Mouse (Mus musculus) heart, embryonic 15.5 days (tissue): ENCODE results near the gene Rora. TPM values are rescaled to one million over a fixed set of nuclear protein-coding genes. Genes with fewer than 3 reads are reported as not detected.
A peak's percentile ranks its signal among the peaks of the same experiment; 100 is the strongest.

Experiments
- ATAC-seq: fragments of 200-750 bp; cut with Nextera tagmentation; replicated peaks from 2 replicates; pipeline ENCODE4 v1.8.0; 2017; ENCODE audit warnings: low read depth, moderate TSS enrichment; ENCODE audit not compliant: insufficient number of reproducible peaks, insufficient read depth, low FRiP score
- H3K27ac ChIP-seq: fragments of 300-500 bp; sonication (generic); 2 replicates; pipeline ENCODE4 v1.5.1; 2015; ENCODE audit warnings: mild to moderate bottlenecking, inconsistent platforms
- H3K27me3 ChIP-seq: fragments of 300-500 bp; sonication (generic); 2 replicates; pipeline ENCODE4 v1.6.1; 2015; ENCODE audit warnings: inconsistent platforms
- H3K36me3 ChIP-seq: fragments of 300-500 bp; sonication (generic); 2 replicates; pipeline ENCODE4 v1.6.1; 2015; ENCODE audit warnings: mild to moderate bottlenecking, inconsistent platforms
- H3K4me1 ChIP-seq: fragments of 300-500 bp; sonication (generic); replicated peaks from 2 replicates; pipeline ENCODE4 v1.6.1; 2015; ENCODE audit warnings: inconsistent platforms
- H3K4me2 ChIP-seq: fragments of 300-500 bp; sonication (generic); 2 replicates; pipeline ENCODE4 v1.6.1; 2015; ENCODE audit warnings: inconsistent platforms, mild to moderate bottlenecking, moderate library complexity
- H3K4me3 ChIP-seq: fragments of 300-500 bp; sonication (generic); 2 replicates; pipeline ENCODE4 v1.5.1; 2015; ENCODE audit warnings: mild to moderate bottlenecking, inconsistent platforms
- H3K9ac ChIP-seq: fragments of 300-500 bp; sonication (generic); 2 replicates; pipeline ENCODE4 v1.6.1; 2015; ENCODE audit warnings: mild to moderate bottlenecking, inconsistent platforms
- H3K9me3 ChIP-seq: fragments of 300-500 bp; sonication (generic); replicated peaks from 2 replicates; pipeline ENCODE4 v1.6.1; 2016; ENCODE audit warnings: inconsistent platforms
- WGBS: fragments of 180-500 bp; shearing (Covaris S2); methylation state at CpG from one replicate; pipeline ENCODE4 v1.1.7; 2015; ENCODE audit warnings: mixed read lengths; 5-methylcytosine and 5-hydroxymethylcytosine counted together
- polyA plus RNA-seq: library from polyadenylated mRNA; unstranded; fragments of >200 nt; fragmentation: Nextera tagmentation; extraction: Ambion mirVana; gene quantifications from 2 replicates; pipeline ENCODE4 v1.2.1, GENCODE M21; 2015

Rora gene
- polyA plus RNA-seq, 1 experiment from 2014 or later: 7.3 TPM

DNA sequence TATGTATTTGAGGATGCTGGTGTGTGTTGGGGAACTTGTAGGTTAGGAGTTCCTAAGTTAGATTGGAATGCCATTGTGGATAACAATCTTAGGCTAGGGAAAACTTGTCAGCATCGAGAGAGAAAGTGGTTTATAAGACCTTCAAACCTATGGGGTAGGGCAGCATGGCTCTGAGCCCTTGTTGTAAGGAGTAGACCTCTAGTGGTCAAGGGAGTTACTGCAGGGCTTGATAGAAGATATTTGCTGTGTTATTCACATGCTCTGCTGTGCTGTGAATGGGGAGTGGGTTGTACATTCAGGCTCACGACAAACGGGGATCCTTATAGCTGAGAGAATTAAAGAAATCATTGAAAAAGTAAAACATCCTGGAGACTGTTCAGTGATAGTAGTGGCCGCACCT, 35.8 kb downstream of the Rora start:
- ATAC-seq: no peak
- Histone ChIP-seq H3K27me3 (no peaks in the 10 kb centered on the region), H3K4me1 (peaks cover 5% of the 10 kb centered on the region; the same call in 1 of the 2 replicates), H3K4me2 (no peak overlapping the region), H3K36me3 (no peaks in the 10 kb centered on the region), H3K9me3 (no peaks in the 10 kb centered on the region), H3K9ac (no peak overlapping the region), H3K27ac (no peak overlapping the region), H3K4me3 (no peak overlapping the region)
- WGBS: 37% methylated on average over 4 of the region's 4 CpGs

DNA sequence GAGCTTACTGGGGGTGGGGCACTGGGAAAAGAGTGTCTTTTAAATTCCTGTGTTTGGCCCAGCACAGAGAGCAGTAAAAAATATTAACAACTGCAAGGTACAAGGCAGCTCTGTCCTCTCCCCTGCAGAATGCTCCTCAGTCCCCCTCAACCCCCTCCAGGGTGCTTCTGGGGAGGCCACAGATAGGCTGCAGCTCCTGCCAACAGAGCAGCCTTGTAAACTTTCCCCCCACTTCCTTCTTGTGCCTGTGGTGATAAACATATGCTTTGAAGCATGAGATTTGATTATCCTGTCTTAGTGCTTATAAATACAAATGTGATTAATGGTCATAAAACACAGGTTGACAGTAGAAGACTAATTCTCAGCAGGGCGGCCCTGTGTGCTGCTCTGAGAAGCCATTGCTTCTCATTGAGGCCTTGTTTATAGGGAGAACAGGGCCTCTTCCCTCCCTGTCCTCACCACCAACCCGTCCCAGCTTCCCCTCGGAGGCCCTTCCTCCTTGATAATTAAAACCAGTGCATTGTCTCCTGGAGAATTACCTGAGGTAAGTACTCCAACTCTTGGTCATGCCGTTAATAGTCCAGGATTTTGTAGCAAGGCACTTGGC, 41.4 kb downstream of the Rora start:
- Histone ChIP-seq H3K4me2 (no peak overlapping the region), H3K36me3 (no peaks in the 10 kb centered on the region), H3K27ac (no peak overlapping the region), H3K4me1 (peaks cover 19% of the 10 kb centered on the region), H3K27me3 (peaks cover 5% of the 10 kb centered on the region; the same call in 1 of the 2 replicates), H3K9ac (no peak overlapping the region), H3K9me3 (no peaks in the 10 kb centered on the region), H3K4me3 (no peak overlapping the region)
- no peak for ATAC-seq
- WGBS: 45% methylated on average over 4 of the region's 4 CpGs

DNA sequence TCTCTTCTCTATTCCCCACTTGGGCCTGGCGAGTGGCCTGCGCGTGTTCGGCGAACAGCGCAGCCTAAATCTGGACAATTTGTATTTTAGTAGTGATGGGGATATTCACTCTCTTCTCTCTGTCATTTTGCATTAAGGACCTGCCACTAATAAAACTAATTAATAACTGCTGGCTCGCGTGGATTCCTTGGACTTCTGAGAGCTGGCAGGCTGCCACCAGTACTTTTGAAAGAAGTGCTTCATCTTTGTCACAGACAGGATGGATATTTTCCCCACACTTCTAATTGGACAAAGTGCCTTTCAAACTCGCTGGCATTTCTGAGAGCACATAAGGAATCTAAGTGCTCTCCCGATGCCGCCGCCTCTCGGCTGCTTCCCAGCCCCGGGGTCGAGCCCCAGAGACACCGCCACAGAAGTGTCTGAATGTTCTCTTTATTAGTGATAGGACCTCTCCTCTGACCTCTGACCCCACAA, 41.9 kb downstream of the Rora start:
- no peak for ATAC-seq
- H3K9me3 ChIP-seq: no peaks in the 10 kb centered on the region

DNA sequence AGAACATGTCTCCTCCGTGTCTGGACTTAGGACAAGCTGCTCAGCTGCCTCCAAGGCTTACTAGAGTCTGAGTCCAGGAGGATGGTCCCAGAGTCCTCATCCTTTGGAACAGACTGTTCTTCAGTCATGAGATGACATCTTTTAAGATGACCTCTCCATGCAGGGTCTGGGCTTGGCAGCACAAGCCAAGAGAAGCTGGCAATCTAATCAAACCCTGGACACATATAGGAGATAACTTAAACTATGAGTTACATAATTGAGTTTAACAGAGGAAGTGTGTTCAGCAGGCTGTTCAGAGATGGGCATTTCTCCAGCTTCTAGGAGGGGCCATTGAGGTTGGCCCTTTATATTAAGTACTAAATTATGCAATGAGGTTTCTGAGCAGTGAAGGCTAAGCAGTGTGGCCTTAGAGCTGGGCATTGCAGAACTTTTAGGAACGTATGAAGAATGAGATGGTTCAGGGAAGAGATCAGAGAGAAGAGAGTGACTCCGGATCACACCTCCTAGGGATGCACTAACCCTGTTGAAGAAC, 42.9 kb downstream of the Rora start:
- Histone ChIP-seq H3K4me3 (no peak overlapping the region), H3K27ac (no peak overlapping the region), H3K9ac (no peak overlapping the region), H3K4me1 (peaks cover 19% of the 10 kb centered on the region), H3K4me2 (no peak overlapping the region), H3K9me3 (no peaks in the 10 kb centered on the region), H3K36me3 (no peaks in the 10 kb centered on the region), H3K27me3 (peaks cover 5% of the 10 kb centered on the region; the same call in 1 of the 2 replicates)
- 86% methylated on average over 3 of the region's 3 CpGs for WGBS
- no peak for ATAC-seq

More for the DNA sequence above, 41.9 kb downstream of the Rora start:
- no peak overlapping the region for H3K4me3 ChIP-seq
- no peak overlapping the region for H3K9ac ChIP-seq
- peaks cover 5% of the 10 kb centered on the region; the same call in 1 of the 2 replicates for H3K27me3 ChIP-seq
- peaks cover 19% of the 10 kb centered on the region for H3K4me1 ChIP-seq
- H3K27ac ChIP-seq: no peak overlapping the region
- no peaks in the 10 kb centered on the region for H3K36me3 ChIP-seq
- H3K4me2 ChIP-seq: no peak overlapping the region
- WGBS: 33% methylated on average over 16 of the region's 16 CpGs

DNA sequence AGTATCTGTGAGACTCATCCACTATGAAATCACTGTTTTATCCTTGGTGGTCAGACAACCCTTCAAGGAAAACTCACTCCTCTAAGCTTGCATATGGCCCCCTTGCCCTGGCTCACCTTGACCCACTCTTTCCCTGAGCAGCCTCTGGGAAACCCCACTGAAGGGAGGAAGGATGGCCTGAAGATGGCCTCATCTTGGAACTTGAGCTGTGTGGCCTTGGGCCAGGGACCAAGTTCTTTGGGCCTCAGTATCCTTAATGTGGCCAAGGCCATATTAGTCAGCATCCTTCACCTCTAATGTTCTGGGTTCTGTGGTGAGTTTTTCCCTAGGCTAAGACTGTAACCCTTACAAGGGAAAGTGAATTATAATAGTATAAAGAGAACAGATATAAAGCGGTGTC, 45.8 kb downstream of the Rora start:
- Histone ChIP-seq H3K9ac (no peak overlapping the region), H3K36me3 (no peaks in the 10 kb centered on the region), H3K27ac (no peak overlapping the region), H3K4me3 (no peak overlapping the region), H3K9me3 (no peaks in the 10 kb centered on the region), H3K4me2 (no peak overlapping the region), H3K27me3 (peaks cover 12% of the 10 kb centered on the region; the same call in 1 of the 2 replicates), H3K4me1 (peaks cover 16% of the 10 kb centered on the region)
- 88% methylated on average over 1 of the region's 1 CpGs for WGBS
- ATAC-seq: no peak

DNA sequence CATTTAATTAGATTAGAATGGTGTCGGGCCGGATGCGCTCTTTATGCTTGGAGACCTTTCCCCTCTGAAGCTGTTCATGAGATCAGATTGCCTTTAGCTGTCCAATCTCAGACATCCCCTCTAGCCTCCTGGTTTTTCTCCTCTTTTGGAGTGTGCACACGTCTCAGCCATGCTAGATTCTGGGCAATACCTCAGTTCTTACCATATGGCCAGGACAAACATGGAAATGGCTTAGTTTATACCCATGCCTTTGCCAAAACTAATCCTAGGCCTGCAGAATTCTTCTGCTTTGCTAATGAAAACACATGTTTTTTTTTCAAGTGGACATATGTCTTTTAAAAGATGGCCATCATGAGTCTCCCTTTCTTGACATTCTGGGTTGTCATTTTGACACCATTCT, 46.3 kb downstream of the Rora start:
- Histone ChIP-seq H3K4me1 (peaks cover 15% of the 10 kb centered on the region), H3K27ac (no peak overlapping the region), H3K4me2 (no peak overlapping the region), H3K4me3 (no peak overlapping the region), H3K36me3 (no peaks in the 10 kb centered on the region), H3K9me3 (no peaks in the 10 kb centered on the region), H3K9ac (no peak overlapping the region), H3K27me3 (peaks cover 12% of the 10 kb centered on the region; the same call in 1 of the 2 replicates)
- 77% methylated on average over 4 of the region's 4 CpGs for WGBS
- ATAC-seq: no peak

DNA sequence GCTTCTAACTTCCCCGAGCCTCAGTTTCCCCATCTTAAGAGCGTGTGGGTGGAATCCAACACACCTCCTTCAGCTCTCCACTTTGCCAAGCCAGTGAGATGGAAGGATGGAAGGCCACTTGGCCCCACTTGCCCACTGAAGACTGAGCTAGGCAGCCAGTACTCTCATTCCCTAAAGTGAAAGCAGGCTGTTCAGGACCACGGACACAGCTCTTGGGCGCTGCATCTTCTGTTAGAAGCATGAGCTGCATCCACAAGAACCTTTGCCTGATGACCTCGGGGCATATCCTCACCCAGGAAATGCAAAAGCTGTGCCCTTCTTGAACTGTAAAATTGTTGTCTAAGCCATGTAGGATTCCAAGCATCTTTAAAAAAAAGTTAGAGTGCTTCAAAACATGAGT, 54.0 kb downstream of the Rora start:
- Histone ChIP-seq H3K27ac (no peak overlapping the region), H3K4me1 (peaks cover 14% of the 10 kb centered on the region), H3K4me2 (no peak overlapping the region), H3K9ac (no peak overlapping the region), H3K9me3 (no peaks in the 10 kb centered on the region), H3K36me3 (no peaks in the 10 kb centered on the region), H3K27me3 (no peaks in the 10 kb centered on the region), H3K4me3 (no peak overlapping the region)
- ATAC-seq: no peak
- WGBS: 45% methylated on average over 5 of the region's 5 CpGs

DNA sequence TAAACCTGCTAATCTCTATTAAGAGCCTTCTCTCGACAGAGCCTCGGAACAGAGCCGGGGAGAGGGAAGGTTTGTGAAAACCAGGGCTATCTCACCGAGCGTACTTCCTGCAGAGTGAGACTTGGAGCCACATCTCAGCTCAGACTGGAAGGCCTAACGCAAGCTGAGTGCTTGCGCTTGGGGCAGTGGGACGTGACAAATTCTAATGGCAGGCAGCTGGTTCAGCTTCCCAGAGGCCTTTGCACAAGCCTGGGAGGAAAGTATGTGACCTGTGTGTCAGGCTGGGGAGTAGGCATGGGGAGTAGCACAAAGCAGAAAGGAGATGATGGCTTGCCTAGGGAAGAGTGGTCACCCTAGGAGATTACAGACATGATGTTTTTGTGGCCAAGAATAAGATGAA, 55.6 kb downstream of the Rora start:
- no peaks in the 10 kb centered on the region for H3K9me3 ChIP-seq
- no peak overlapping the region for H3K9ac ChIP-seq
- H3K4me3 ChIP-seq: no peak overlapping the region
- ATAC-seq: no peak
- H3K4me2 ChIP-seq: no peak overlapping the region
- no peak overlapping the region for H3K27ac ChIP-seq
- H3K4me1 ChIP-seq: peaks cover 14% of the 10 kb centered on the region
- H3K36me3 ChIP-seq: no peaks in the 10 kb centered on the region
- no peaks in the 10 kb centered on the region for H3K27me3 ChIP-seq
- WGBS: 72% methylated on average over 8 of the region's 8 CpGs

DNA sequence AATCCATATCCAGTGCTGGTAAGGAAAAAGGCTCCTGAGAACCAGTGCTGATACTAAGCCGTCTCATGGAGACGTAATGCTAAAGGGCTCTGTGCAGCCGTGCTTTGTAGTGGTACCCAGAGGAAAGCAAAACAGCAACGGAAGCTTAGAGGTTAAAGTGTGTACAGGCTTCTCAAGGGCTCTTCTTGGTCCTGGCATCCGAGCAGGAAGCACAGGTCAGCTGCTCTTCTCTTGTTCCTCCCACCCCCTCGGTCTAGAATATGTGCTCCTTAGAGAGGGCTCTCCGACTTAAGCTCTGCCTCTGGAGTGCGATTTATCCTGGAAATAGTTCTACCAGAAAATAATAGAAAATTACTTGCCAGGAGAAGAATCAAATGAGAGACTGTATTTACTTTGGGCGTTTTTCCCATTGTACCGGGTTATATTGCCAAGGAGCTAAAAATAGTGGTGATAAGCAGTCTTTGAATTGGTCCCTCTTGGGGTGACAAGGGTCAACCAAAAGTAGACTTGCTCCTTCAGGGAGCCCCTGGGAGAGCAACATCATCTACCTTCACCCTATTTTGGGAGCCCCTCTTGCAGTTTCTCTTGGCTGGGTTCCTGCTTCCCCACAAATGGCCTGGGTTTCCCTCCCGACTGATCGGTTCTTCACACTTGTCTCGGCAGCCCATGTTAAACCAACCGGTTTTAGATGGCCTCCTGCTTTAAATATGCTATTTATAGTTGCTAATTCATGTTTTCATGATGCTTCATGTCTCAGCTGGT, 57.5 kb downstream of the Rora start:
- WGBS: 39% methylated on average over 14 of the region's 14 CpGs
- H3K4me3 ChIP-seq: no peak overlapping the region
- peaks cover 14% of the 10 kb centered on the region for H3K4me1 ChIP-seq
- no peaks in the 10 kb centered on the region for H3K36me3 ChIP-seq
- peak overlapping the region; percentile 37 for H3K4me2 ChIP-seq
- H3K9ac ChIP-seq: no peak overlapping the region
- H3K27ac ChIP-seq: no peak overlapping the region
- no peaks in the 10 kb centered on the region for H3K27me3 ChIP-seq
- no peaks in the 10 kb centered on the region for H3K9me3 ChIP-seq
- no peak for ATAC-seq

DNA sequence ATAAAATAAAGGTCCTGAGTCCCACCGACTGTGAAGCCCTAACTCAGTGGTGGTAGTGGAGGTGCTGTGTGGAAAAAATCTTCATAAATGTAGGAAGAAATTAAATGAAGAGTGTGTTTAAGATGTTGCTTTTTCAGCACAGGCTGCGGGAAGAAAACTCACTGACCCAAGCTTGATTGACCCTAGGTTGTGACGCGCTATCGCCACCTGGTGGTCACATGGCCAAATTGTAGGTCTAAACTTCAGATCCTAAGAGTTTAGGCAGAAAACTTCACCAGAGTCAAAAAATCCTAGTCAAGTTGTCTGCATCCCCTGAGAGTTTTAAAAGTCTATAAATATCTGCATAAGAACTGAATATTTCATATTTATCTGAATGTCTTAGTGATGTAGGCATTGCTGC, 63.4 kb downstream of the Rora start:
- ATAC-seq: no peak
- no peaks in the 10 kb centered on the region for H3K4me1 ChIP-seq

DNA sequence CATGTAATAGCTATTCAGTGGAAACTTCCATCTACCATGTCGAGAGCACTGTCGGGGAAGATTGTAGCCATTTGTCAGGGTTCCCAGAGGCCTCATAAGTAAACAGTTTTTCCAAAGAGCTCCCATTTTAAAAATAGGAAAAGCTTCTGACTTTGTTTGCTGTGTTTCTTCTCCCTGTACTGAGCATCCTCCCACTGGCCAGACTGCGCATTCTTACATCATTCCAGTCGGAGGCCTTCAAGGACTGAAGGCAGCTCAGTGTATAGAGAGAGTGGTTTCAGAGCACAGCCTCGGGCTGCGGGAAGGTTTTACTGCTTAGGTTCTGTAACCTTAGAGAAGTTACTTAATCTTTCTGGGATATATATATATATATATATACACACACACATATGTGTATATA, 64.8 kb downstream of the Rora start:
- Histone ChIP-seq H3K4me1 (no peaks in the 10 kb centered on the region), H3K4me2 (no peak overlapping the region), H3K27ac (no peak overlapping the region), H3K9ac (no peak overlapping the region), H3K36me3 (no peaks in the 10 kb centered on the region), H3K4me3 (no peak overlapping the region), H3K9me3 (no peaks in the 10 kb centered on the region), H3K27me3 (no peaks in the 10 kb centered on the region)
- WGBS: 87% methylated on average over 6 of the region's 6 CpGs
- no peak for ATAC-seq

More for the DNA sequence above, 63.4 kb downstream of the Rora start:
- H3K9me3 ChIP-seq: no peaks in the 10 kb centered on the region
- H3K4me2 ChIP-seq: no peak overlapping the region
- H3K4me3 ChIP-seq: no peak overlapping the region
- no peak overlapping the region for H3K9ac ChIP-seq
- H3K27ac ChIP-seq: no peak overlapping the region
- H3K27me3 ChIP-seq: no peaks in the 10 kb centered on the region
- no peaks in the 10 kb centered on the region for H3K36me3 ChIP-seq
- WGBS: 15% methylated on average over 5 of the region's 5 CpGs
